Mouse (Mus musculus) heart, postnatal 0 days (tissue): ENCODE measurements around the gene Cyth1.

ENCODE experiments used
- CTCF ChIP-seq: IDR thresholded peaks from 2 replicates; pipeline ENCODE4 v1.5.1; 2016; ENCODE audit warnings: antibody characterized with exemption, control low read depth, low read depth
- EP300 ChIP-seq: IDR thresholded peaks from 2 replicates; pipeline ENCODE4 v1.6.1; 2016; ENCODE audit warnings: antibody characterized with exemption, low read depth

DNA sequence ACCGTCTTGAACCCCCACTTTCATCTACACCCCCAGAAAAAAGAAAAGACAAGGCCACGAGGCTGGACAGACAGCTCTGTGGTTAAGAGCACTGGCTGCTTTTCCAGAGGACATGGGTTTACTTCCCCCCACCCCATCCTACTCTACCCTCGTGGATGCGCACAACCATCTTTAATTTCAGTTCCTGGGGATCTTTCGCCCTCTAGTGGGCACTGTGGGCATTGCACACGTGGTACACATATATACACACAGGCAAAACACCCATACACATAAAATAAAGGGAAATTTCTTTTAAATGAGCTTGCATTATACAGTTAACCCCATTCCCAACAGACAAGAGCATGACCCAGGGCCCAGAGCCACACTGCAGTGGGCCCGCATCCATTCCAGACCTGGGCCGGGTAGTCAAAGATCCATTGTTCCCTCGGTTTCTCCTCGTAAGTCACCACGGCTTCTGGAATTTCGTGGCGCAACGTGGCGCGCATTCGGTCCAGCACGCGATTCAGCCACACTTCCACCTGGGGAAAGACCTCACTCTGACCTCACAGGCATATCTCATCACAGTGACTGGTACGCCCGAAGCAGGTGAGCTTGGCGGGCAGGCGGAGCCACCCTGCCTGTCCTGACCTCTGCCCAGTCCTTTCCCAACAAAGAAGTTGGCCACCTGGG lies 157.3 kb downstream of the Cyth1 start:
- TF ChIP-seq CTCF (peak; percentile 48), EP300 (no peak)
